Mouse (Mus musculus): ENCODE data around the gene Hspd1.

Gene Hspd1

DNA sequence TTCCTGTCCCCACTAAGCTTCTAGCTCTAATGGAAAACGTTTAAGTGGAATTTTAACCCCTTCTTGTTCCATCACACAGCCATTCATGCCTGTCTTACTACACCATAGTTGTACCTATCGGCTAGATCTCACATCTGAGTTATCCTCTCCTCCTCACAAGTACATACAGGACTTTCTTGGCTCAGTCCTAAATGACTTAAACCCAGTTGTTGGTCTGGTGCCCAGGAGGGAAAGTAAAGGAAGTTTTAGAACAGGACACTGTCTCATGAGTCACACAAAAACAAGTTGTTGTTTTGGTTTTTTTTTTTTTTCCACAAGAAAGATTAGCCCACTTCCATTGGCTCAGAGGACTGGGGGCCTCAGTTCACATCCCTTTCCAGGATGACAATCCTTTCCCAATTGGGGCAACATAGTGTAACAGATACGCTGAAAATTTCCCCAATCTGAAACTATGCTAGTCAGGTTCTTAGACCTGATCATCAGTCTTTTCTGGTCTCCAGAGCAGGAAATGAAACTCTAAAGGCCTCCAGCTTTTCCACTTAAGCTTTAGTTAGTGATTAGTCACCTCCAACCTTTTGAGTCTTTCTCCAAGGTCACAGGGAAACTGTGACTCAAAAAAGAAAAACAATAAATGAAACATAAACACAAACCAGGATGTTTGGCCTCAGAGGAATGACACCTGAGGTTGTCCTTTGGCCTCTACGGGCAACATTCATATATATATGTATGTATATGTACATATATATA is 39.0 kb downstream of the Hspd1 start:
- in situ Hi-C loops (cut with MboI), result no loop called here

- in situ Hi-C loops (cut with MboI), result no loop called here
These were observed 44.9 kb downstream of the Hspd1 start for GRCm38 (mm10) chr1:55043164-55043563.

DNA sequence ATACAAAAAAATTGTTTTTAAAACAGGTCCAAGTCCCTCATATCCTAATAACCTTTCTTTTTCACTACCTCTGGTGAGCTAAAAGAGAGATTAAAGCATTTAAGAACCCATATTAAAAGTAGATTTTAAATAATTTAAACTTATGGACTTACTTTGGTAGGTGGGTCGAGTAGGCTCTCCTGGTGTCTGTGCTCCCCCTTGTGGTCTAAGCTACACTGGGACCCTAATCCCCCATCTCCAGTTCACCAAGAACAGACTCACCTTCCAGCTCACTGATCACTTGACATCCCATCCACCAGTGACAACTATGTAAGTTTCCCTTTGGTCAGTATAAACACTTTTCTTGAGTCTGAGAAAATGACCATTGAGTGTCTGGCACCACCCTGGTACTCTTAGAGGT is 45.8 kb downstream of the Hspd1 start:
- in situ Hi-C loops (cut with MboI), result no loop called here

- in situ Hi-C loops (cut with MboI), result no loop called here
These were observed 46.4 kb downstream of the Hspd1 start for GRCm38 (mm10) chr1:55041691-55042090.

DNA sequence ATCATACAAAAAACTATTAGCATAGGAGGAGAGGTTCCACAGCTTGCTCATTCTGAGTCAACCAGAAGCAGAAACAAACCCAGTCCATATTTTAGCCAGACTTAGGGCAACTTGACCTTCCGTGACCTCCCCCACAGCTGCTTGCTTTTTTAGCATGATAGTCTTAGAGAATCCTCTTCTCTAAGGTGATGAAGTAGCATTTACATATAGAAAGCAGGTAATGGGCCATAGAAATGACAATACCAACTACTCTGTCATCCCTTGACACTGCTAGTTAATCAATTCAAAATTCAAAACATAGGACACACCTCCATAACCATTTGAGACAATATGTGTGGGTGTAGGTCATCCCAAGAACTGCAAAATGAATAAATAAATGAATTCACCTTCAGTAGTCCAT is 48.1 kb downstream of the Hspd1 start:
- in situ Hi-C loops (cut with MboI), result no loop called here

DNA sequence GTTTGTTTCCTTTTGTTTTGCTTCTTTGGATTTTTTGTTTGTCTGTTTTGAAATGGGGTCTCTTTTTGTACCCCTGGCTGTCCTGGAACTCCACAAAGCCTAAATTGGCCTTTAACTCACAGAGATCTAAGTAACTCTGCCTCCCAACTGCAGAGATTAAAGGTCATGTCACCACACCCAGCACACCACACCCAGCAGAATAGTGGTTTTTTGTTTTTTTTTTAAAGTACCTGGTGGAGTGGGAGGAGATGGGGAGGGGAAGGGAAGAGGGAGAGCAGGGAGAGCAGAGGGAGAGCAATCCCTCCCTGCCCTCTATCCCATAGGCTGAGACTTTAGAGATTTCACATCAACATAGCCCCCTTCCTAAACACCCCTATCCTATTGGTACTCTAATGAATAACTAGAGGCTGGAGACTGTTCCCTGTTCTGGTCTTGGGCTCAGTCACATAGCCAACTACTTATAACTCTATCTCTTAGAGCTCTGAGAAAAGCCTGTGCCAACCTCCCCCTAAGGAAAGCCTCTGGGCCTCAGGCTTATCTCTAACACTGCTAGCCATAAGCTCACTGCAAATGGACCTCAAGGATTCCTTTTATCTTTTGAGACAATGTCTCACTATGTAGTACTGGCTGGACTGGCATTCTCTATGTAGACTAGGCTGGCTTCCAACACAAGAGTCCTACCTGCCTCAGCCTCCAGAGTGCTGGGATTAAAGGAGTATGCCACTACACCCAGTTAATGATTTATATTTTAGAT is 56.8 kb downstream of the Hspd1 start:
- in situ Hi-C loops (cut with MboI), result no loop called here

- in situ Hi-C loops (cut with MboI), result no loop called here
These were observed 58.6 kb downstream of the Hspd1 start for GRCm38 (mm10) chr1:55029446-55029845.

- in situ Hi-C loops (cut with MboI), result no loop called here
These were observed 59.4 kb downstream of the Hspd1 start for GRCm38 (mm10) chr1:55028512-55029249.

GRCm38 (mm10) chr1:55027966-55028365 is 60.1 kb downstream of the Hspd1 start:
- in situ Hi-C loops (cut with MboI), result no loop called here
